Mouse (Mus musculus): Measurements from ENCODE around the gene Cers6.

DNA sequence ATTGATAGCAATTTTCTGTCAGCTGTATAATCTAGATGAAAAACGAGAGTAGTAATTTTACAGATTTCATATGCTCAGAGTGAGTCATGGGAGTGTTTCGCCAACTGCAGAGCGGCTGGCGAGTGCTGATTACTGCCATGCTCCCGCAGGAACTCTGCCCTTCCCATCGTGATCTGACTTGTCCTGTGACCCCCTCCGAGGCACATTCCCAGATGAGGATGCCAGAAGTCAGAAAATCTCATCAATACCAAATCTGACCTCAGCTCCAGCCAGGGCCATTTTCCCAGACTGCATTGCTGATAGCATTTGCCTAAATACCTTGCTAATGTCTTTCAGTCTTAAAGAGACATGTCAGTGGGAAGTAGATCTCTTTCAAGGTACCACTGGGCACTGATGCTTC is 187.9 kb downstream of the Cers6 start:
- TF ChIP-seq USF1 (IDR thresholded peaks at IDR 0.05; ENCODE audit: low read depth): no peak
- TF ChIP-seq CTCF (IDR thresholded peaks at IDR 0.05; ENCODE audit: control insufficient read depth, insufficient read depth, insufficient read length): no peak
- TF ChIP-seq MAX (IDR thresholded peaks at IDR 0.05): no peak
